Mouse (Mus musculus): ENCODE results near the gene Mia3.

DNA sequence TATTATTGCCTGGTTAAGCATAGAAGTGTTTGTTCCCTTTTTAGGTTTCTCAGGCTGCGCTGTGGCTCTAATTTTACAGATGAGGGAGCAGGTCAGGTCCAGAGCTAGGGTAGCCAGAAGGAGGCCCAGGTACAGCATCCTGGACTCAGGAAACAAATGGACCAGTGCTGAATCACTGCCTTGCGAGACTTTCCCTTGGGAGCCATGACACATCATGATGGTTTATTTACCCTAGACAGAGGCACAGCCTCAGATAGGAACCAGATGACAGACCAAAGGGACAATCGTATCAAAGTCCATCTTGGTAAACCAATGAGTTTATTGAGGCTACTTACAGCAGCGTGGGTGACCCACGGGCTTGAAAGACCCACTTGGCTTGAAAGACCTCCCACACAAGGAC, 12.5 kb upstream of the Mia3 start:
- TF ChIP-seq CTCF (conservative IDR thresholded peaks at IDR 0.05; ENCODE audit: insufficient read depth, insufficient read length, low read depth, low read length), result no peak
- TF ChIP-seq POLR2A (IDR thresholded peaks at IDR 0.05; ENCODE audit: low read depth, low read length), result no peak
